Mouse (Mus musculus) gastrocnemius, postnatal 14 days (tissue): ENCODE measurements at regions not wholly inside any gene's neighbourhood (a gene's known extent, or its start where the extent isn't known, plus 50 kb on each side); places are given as distances from the start of the nearest gene placed in this dataset.
"Not testable (repeated sequence)": the region's sequence is repeated elsewhere in the genome, so short reads cannot be mapped to it uniquely, and the experiment has no call there.

Experiments
- DNase-seq: peaks from one replicate; pipeline ENCODE4 v3.0.0; 2021; ENCODE audit warnings: mixed read lengths
- intact Hi-C: fragments of 180-260 bp; cut with DNase I; formaldehyde crosslinking; loops from one replicate; pipeline ENCODE4 v1.15.1; 2025; ENCODE audit warnings: low total_unique reads

GRCm38 (mm10) chr12:112293105-112293504, 147.1 kb downstream of the Kif26a start:
- DNase-seq: no peak
- intact Hi-C loops: no loop called here

DNA sequence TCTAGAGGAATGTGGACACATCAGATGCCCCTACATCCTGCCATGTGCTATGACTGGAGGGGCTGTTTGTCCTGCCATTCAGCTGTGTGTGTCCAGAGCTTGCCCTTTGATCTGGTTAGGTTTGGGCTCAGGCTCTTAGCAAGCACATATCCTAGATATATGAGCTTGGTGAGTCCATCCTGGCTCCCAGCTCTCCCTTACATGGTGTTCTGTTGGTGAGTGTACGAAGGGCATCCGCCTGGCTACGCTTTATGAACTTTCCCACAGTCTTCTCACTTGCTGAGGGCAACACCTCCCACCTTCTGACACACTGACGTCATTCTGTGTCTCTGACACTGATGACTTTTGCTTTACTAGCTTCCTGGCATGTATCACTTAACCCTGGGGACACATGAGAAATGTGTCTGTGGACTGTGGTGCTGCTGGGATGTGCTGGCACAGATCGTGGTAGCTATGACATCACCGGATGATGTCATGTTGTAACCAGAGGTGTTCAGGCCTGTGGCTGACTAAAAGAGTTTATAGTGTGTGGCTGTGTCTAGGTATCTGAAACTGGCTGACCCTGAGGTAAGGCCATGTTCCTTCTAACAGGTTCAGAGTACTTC, 149.4 kb downstream of the Kif26a start:
- intact Hi-C loops: no loop called here

DNA sequence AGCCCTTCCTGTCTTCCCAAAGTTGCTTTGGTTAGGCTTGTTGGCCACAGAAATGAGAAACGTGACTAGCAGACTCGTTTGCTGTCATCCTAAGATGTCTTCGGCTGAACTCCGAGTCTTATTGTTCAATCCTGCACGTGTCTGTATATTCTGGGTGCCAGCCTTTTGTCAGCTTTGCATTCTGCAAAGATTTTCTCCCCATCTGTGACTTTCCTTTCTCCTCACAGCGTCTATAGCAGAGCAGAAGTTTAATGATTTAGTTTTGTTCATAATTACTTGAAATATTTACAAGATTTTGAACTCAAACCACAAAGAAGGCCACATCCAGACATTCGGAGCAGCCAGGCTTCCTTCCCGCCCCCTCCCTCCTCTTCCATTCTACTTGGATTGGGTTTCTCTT, 152.5 kb downstream of the Kif26a start:
- no peak for DNase-seq
- intact Hi-C loops: no loop called here

More for the DNA sequence above, 149.4 kb downstream of the Kif26a start:
- no peak for DNase-seq

DNA sequence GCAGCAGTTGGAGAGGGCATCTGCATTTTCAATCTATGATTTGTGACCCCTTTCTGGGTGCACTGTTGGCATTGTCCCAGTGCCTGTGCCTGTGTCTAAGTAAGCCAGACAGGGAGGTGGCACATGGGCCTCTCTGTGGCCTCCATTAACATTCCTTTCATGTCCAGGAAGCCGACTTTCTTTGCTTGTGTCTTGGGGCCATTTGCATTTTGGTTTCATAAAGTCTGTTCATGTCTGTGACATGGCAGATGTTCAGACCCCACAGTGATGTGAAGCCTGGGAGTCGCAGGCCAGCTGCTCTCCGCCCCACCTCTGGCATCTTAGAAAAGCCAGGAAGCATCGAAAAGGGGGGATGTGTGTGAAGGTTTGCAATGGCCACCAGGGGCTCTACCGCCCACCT, 153.1 kb downstream of the Kif26a start:
- intact Hi-C loops: no loop called here
- no peak for DNase-seq

DNA sequence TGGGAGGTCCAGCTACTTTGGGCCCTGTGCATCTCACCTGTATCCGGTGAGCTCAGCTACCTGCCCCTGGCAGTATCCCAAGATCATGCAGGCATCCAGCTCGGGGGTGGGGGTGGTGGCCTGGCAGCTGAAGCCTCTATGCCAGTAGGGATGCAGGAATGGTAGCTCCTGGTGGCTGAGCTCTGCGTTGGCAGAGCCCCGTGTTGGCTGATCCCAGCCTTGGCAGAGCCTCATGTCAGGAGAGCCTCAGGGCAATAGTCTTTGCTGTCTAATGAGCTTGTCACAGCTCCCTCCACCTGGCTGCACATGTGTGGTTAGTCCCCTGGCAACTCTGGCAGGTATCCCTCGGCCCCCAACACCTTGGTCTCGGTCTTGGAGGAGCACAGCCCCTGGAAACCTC, 153.6 kb downstream of the Kif26a start:
- intact Hi-C loops: no loop called here

DNA sequence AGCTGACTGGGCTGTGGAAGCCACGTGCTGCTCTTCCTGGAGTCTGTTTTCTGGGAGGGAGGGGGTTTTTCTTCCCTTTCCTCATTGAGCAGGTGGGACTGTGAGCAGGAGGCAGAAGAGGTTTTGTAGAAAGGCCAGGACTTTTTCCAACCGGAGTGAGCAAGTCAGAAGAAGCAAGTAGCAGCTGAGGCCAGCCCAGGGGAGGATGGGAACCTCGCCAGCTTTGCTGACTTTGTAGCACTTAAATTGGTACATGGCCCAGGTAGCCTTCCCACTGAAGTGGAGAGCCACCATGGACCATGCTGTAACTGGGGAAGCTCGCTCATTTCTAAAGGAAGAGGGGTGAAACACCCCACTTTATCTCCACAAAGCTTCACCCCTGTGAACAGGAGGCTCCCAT, 154.1 kb downstream of the Kif26a start:
- intact Hi-C loops: no loop called here
- DNase-seq: no peak

More for the DNA sequence above, 153.6 kb downstream of the Kif26a start:
- no peak for DNase-seq

GRCm38 (mm10) chr12:112301411-112301891, 155.4 kb downstream of the Kif26a start:
- intact Hi-C loops: no loop called here
- no peak for DNase-seq

DNA sequence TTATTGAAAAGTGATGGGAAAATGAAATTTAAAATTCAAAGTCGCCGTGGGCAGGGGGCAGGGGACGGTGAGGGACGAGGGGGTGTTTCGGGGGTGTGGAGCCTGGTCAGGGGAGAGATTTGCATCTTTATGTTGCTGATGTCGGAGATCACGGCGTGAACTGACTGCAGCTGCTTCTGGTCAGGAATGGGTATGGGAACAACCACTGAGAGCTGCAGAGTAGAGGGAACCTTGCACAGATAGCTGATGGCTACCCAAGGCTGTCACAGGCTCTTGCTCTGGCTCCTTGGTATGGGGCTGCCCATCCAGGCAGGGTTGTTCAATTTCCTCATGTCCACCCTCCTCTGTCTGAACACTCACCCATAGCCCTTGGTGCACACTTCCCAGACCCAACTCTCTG, 155.9 kb downstream of the Kif26a start:
- intact Hi-C loops: no loop called here

GRCm38 (mm10) chr12:112306208-112306607, 160.2 kb downstream of the Kif26a start:
- DNase-seq: no peak
- intact Hi-C loops: no loop called here

More for the DNA sequence above, 155.9 kb downstream of the Kif26a start:
- DNase-seq: no peak

GRCm38 (mm10) chr12:112308016-112308415, 162.0 kb downstream of the Kif26a start:
- intact Hi-C loops: no loop called here
- no peak for DNase-seq

DNA sequence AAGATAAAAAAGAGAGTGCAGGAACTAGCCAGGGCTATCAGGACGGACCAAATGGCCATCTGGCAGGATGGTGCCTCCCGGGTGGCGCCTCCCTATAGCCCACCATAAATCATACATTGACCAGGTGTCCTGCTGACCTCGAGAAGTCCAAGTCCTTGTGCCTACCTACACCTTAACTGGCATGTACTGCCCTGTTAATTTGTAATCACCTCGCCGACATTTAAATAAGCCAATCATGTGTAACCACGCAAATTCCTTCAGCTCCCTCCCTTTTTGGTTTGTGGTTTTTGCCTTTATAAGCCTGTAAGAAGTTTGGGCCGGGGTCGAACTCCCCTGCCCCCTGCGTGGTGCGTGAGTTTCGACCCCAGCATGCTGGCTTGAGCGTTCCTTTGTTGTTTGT, 163.1 kb downstream of the Kif26a start:
- DNase-seq, intact Hi-C loops: not testable (repeated sequence)

DNA sequence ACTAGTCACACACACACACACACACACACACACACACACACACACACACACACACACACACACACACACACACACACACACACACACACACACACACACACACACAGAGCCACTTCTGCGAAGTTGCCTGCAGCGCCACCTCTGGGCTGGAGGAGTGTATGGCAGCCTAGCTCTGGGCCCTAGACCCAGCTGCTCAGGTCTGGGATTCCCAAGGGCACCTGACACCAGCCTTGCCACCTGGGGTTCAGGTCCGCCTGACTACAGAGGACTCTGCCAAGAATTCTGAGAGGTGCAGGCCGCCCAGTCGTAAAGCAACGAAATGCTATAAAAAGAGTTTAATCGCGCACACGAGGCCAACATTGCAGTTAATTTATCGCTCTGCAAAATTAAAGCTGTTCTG, 163.8 kb downstream of the Kif26a start:
- intact Hi-C loops: no loop called here
- no peak for DNase-seq

GRCm38 (mm10) chr12:112310661-112311060, 164.7 kb downstream of the Kif26a start:
- intact Hi-C loops: no loop called here

DNA sequence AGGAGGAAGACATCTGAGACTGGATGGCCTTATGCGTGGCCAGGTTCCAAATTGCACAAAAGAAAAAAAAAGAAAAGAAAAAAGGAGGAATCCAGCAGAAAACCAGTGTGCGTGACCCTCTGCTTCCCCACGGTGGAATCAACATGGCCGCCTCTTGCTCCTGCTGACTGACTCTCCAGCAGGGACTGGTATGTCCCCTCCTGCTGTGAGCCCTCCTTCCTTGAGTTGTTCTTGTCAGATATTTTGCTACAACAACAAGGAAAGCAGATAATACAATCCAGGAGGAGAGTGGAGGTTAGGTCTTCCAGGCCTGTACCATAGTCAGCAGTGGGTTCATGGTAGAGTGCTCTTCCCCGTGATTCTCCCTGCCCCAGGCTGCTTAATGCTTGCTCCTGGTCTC, 168.8 kb downstream of the Kif26a start:
- DNase-seq: no peak
- intact Hi-C loops: no loop called here

More at GRCm38 (mm10) chr12:112310661-112311060, 164.7 kb downstream of the Kif26a start:
- DNase-seq: no peak

GRCm38 (mm10) chr12:112317191-112317590, 171.2 kb downstream of the Kif26a start:
- no peak for DNase-seq
- intact Hi-C loops: no loop called here

- intact Hi-C loops: no loop called here
- no peak for DNase-seq
Observed at GRCm38 (mm10) chr12:112318461-112318860, 170.8 kb upstream of the A530016L24Rik start.

DNA sequence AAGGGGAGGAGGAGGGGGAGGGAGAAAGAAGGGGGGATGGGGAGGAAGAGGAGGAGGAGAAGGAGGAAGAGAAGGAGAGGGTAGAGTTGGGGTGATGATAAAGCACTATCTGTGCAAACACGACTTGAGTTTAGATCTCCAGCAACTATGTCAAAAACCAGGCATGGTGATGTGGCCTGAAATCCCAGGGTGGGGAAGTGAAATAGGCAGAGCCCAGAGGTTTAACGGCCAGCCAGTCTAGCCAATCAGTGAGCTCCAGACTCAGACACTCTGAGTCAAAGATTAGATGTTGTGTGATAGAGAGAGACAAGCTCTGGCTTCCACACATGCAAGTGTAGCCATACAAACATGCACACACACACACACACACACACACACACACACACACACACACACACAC, 167.1 kb upstream of the A530016L24Rik start:
- intact Hi-C loops: no loop called here
- DNase-seq: no peak

- intact Hi-C loops: no loop called here
- no peak for DNase-seq
Observed at GRCm38 (mm10) chr12:112327411-112327810, 161.8 kb upstream of the A530016L24Rik start.

DNA sequence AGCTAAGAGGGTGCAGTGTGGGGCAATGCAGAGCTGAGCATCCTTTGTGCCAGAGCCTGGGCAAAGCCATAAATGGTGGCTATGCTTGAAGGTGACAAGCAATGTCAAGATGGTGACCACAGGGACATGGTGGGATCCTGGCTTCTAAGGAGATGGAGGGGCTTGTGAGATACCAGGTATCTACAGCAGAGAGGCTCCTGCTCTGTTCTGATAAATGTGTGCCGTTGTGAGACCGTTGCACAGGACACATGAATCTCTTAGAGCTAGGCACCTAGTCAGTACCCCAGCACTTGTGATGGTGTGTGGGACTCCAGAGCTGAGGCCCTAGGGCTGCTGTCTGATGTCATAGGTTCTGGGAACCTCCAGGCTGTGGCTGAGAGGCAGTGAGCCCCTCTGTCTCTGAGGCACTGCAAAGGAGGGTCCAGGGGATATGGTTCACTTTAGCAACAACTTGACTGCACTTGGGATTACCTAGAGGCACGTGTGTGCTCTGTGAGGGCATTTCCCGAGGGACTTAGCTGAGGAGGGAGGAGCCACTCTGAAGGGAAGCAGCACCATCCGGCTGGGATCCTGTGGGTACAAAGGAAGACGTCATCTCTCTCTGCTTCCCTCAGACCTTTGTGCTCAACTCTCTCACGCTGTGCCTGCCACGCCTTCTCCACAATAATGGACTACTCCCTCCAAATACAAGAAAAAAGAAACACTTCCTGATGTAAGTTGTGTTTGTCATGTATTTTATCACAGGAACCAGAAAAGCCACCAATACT, 160.3 kb upstream of the A530016L24Rik start:
- intact Hi-C loops: no loop called here
- no peak for DNase-seq

GRCm38 (mm10) chr12:112329701-112330301, 159.4 kb upstream of the A530016L24Rik start:
- intact Hi-C loops: no loop called here
- DNase-seq: no peak

- intact Hi-C loops: no loop called here
- DNase-seq: no peak
Observed at GRCm38 (mm10) chr12:112330557-112330956, 158.7 kb upstream of the A530016L24Rik start.
